Mouse (Mus musculus) ES-Bruce4 (cell line): ENCODE data around the gene Atg16l2. TPM values are rescaled to one million over a fixed set of nuclear protein-coding genes. Genes with fewer than 3 reads are reported as not detected.
A peak's percentile ranks its signal among the peaks of the same experiment; 100 is the strongest.

Source experiments
- H3K27ac ChIP-seq: 2 replicates; pipeline ENCODE4 v1.5.1; 2012; ENCODE audit warnings: low read length, inconsistent platforms; ENCODE audit not compliant: insufficient read depth
- H3K27me3 ChIP-seq: 2 replicates; pipeline ENCODE4 v1.6.1; 2012; ENCODE audit warnings: mild to moderate bottlenecking, low read length, inconsistent platforms; ENCODE audit not compliant: control insufficient read depth, poor library complexity, insufficient read depth, severe bottlenecking
- H3K36me3 ChIP-seq: 2 replicates; pipeline ENCODE4 v1.6.1; 2012; ENCODE audit warnings: inconsistent platforms, mild to moderate bottlenecking, low read length, moderate library complexity; ENCODE audit not compliant: control insufficient read depth, poor library complexity, insufficient read depth, severe bottlenecking
- H3K4me1 ChIP-seq: one replicate; pipeline ENCODE4 v1.8.1; 2011; ENCODE audit warnings: low read length; ENCODE audit not compliant: control insufficient read depth, insufficient read depth
- H3K4me3 ChIP-seq: 2 replicates; pipeline ENCODE4 v1.5.1; 2011; ENCODE audit warnings: low read depth, mild to moderate bottlenecking, low read length
- H3K9ac ChIP-seq: 2 replicates; pipeline ENCODE4 v1.6.1; 2012; ENCODE audit warnings: low read depth, mild to moderate bottlenecking, inconsistent platforms; ENCODE audit not compliant: poor library complexity, severe bottlenecking
- H3K9me3 ChIP-seq: replicated peaks from 2 replicates; pipeline ENCODE4 v1.6.1; 2012; ENCODE audit warnings: mild to moderate bottlenecking, low read length, inconsistent platforms; ENCODE audit not compliant: control insufficient read depth, poor library complexity, insufficient read depth, severe bottlenecking
- CTCF ChIP-seq: IDR thresholded peaks from one replicate; pipeline ENCODE4 v1.8.1; 2011; ENCODE audit warnings: low read depth, low read length
- EP300 ChIP-seq: IDR thresholded peaks from 2 replicates; pipeline ENCODE4 v1.6.1; 2011; ENCODE audit warnings: low read depth, low read length; ENCODE audit not compliant: insufficient read depth
- POLR2A ChIP-seq: IDR thresholded peaks from one replicate; pipeline ENCODE4 v1.8.1; 2011; ENCODE audit warnings: low read length; ENCODE audit not compliant: insufficient read depth
- polyA plus RNA-seq: library from polyadenylated mRNA; stranded (reverse); fragments of >200 nt; gene quantifications from 2 replicates; pipeline ENCODE4 v1.2.4, GENCODE M21; 2011; ENCODE audit warnings: low read depth; ENCODE audit not compliant: missing spikeins, insufficient read depth, insufficient read length

Gene Atg16l2
- polyA plus RNA-seq, 1 experiment = 23.4 TPM

DNA sequence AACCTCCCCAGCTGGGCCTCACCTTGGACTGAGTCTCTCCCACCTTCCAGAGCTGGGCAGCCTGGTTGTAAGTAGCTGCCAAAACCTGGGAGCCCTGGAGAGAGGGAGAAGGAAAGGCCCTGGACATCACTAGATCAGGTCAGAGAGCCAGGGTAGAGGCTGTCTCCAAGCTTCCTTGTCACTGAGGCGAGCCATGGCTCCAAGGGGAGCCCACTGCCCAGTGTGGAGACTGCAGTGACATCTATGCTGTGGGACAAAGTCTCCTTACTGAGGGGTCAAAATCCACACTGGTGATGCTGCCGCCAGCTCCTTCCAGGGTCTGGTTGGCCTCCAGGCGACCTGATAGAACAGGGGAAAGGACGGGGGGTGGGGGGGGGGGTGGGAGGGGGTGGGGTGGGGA, 10.0 kb downstream of the Atg16l2 start:
- peaks cover 3% of the 10 kb centered on the region for H3K4me1 ChIP-seq
- H3K27ac ChIP-seq = no peak overlapping the region
- H3K4me3 ChIP-seq = no peak overlapping the region
- TF ChIP-seq POLR2A (no peak), EP300 (no peak), CTCF (no peak)
- no peak overlapping the region for H3K9ac ChIP-seq
- no peaks in the 10 kb centered on the region for H3K36me3 ChIP-seq
- no peaks in the 10 kb centered on the region for H3K9me3 ChIP-seq
- no peaks in the 10 kb centered on the region for H3K27me3 ChIP-seq

GRCm38 (mm10) chr7:101291641-101292040, 10.4 kb downstream of the Atg16l2 start:
- TF ChIP-seq CTCF (no peak), POLR2A (no peak), EP300 (no peak)
- Histone ChIP-seq H3K9ac (no peak overlapping the region), H3K27ac (no peak overlapping the region), H3K4me3 (no peak overlapping the region), H3K4me1 (peaks cover 3% of the 10 kb centered on the region), H3K9me3 (no peaks in the 10 kb centered on the region), H3K27me3 (no peaks in the 10 kb centered on the region), H3K36me3 (no peaks in the 10 kb centered on the region; the same call in 1 of the 2 replicates)

- Histone ChIP-seq H3K36me3 (no peaks in the 10 kb centered on the region; the same call in 1 of the 2 replicates), H3K9me3 (no peaks in the 10 kb centered on the region), H3K27me3 (no peaks in the 10 kb centered on the region), H3K9ac (no peak overlapping the region), H3K4me1 (peaks cover 3% of the 10 kb centered on the region), H3K27ac (no peak overlapping the region), H3K4me3 (no peak overlapping the region)
- TF ChIP-seq POLR2A (no peak), CTCF (no peak), EP300 (no peak)
Measured at GRCm38 (mm10) chr7:101291211-101291610, 10.8 kb downstream of the Atg16l2 start.

GRCm38 (mm10) chr7:101290401-101290800, 11.7 kb downstream of the Atg16l2 start:
- H3K36me3 ChIP-seq = no peaks in the 10 kb centered on the region; the same call in 1 of the 2 replicates

DNA sequence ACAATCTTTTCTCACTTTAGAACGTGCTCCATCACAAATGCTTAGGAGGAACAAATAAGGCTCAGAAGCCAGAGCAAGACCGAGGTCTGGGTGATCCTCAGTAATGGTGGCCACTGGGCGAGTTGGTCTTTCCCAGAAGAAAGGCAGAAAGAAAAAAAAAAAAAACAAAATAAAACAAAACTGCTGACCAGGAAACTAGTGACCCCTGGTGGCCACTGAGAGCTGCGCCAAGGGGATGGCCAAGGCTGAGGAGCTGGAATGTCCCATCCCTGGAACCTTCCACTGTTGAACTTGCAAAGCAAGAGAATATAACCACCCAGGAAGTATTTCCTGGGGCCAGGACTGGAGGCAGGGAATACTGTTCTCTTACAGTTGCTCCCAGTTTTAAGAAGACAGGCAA, 13.6 kb downstream of the Atg16l2 start:
- no peak overlapping the region for H3K27ac ChIP-seq
- no peaks in the 10 kb centered on the region for H3K4me1 ChIP-seq
- H3K36me3 ChIP-seq = peaks cover 2% of the 10 kb centered on the region
- no peak for TF ChIP-seq EP300
- peak; percentile 67 for TF ChIP-seq CTCF
- H3K9ac ChIP-seq = no peak overlapping the region
- no peaks in the 10 kb centered on the region for H3K9me3 ChIP-seq
- no peak overlapping the region for H3K4me3 ChIP-seq
- no peaks in the 10 kb centered on the region for H3K27me3 ChIP-seq

More at GRCm38 (mm10) chr7:101290401-101290800, 11.7 kb downstream of the Atg16l2 start:
- H3K27me3 ChIP-seq = no peaks in the 10 kb centered on the region
- peaks cover under 1% of the 10 kb centered on the region for H3K4me1 ChIP-seq
- H3K27ac ChIP-seq = no peak overlapping the region
- TF ChIP-seq POLR2A = no peak
- TF ChIP-seq EP300 = no peak
- no peak for TF ChIP-seq CTCF
- no peak overlapping the region for H3K9ac ChIP-seq
- H3K4me3 ChIP-seq = no peak overlapping the region
- no peaks in the 10 kb centered on the region for H3K9me3 ChIP-seq

- Histone ChIP-seq H3K27me3 (no peaks in the 10 kb centered on the region), H3K27ac (no peak overlapping the region), H3K36me3 (peaks cover 2% of the 10 kb centered on the region)
Measured at GRCm38 (mm10) chr7:101287820-101288219, 14.2 kb downstream of the Atg16l2 start.

More at GRCm38 (mm10) chr7:101287820-101288219, 14.2 kb downstream of the Atg16l2 start:
- TF ChIP-seq EP300 = no peak
- TF ChIP-seq POLR2A = no peak
- TF ChIP-seq CTCF = no peak
- Histone ChIP-seq H3K9ac (no peak overlapping the region), H3K9me3 (no peaks in the 10 kb centered on the region), H3K4me3 (no peak overlapping the region), H3K4me1 (no peaks in the 10 kb centered on the region)
